Mouse (Mus musculus) lung, postnatal 0 days (tissue): ENCODE results near the gene Eva1a. TPM values are rescaled to one million over a fixed set of nuclear protein-coding genes. Genes with fewer than 3 reads are reported as not detected.
A peak's percentile ranks its signal among the peaks of the same experiment; 100 is the strongest.

Source experiments
- ATAC-seq: fragments of 200-750 bp; cut with Nextera tagmentation; 2 replicates; pipeline ENCODE4 v1.8.0; 2017; ENCODE audit warnings: moderate library complexity
- DNase-seq: peaks from one replicate; pipeline ENCODE4 v3.0.0-alpha.2; 2016; ENCODE audit warnings: low spot score
- H3K27ac ChIP-seq: fragments of 300-500 bp; sonication (generic); 2 replicates; pipeline ENCODE4 v1.5.1; 2014; ENCODE audit warnings: antibody characterized with exemption, mild to moderate bottlenecking, low read length, mixed read lengths
- H3K27me3 ChIP-seq: fragments of 300-500 bp; sonication (generic); replicated peaks from 2 replicates; pipeline ENCODE4 v1.6.1; 2014; ENCODE audit warnings: low read length, mixed read lengths; ENCODE audit not compliant: insufficient read depth
- H3K36me3 ChIP-seq: fragments of 300-500 bp; sonication (generic); 2 replicates; pipeline ENCODE4 v1.6.1; 2014; ENCODE audit warnings: low read length, mixed read lengths; ENCODE audit not compliant: insufficient read depth
- H3K4me1 ChIP-seq: fragments of 300-500 bp; sonication (generic); 2 replicates; pipeline ENCODE4 v1.6.1; 2014; ENCODE audit warnings: antibody characterized with exemption, low read depth, low read length, mixed read lengths; ENCODE audit not compliant: insufficient read depth
- H3K4me2 ChIP-seq: fragments of 300-500 bp; sonication (generic); replicated peaks from 2 replicates; pipeline ENCODE4 v1.6.1; 2014; ENCODE audit warnings: low read depth, mild to moderate bottlenecking, low read length, moderate library complexity, mixed read lengths
- H3K4me3 ChIP-seq: fragments of 300-500 bp; sonication (generic); 2 replicates; pipeline ENCODE4 v1.5.1; 2014; ENCODE audit warnings: low read depth, low read length
- H3K9ac ChIP-seq: fragments of 300-500 bp; sonication (generic); replicated peaks from 2 replicates; pipeline ENCODE4 v1.6.1; 2014; ENCODE audit warnings: low read depth, mild to moderate bottlenecking
- H3K9me3 ChIP-seq: fragments of 300-500 bp; sonication (generic); 2 replicates; pipeline ENCODE4 v1.6.1; 2016; ENCODE audit warnings: low read length, mixed read lengths
- CTCF ChIP-seq: IDR thresholded peaks from 2 replicates; pipeline ENCODE4 v1.5.1; 2016; ENCODE audit warnings: antibody characterized with exemption, mild to moderate bottlenecking
- EP300 ChIP-seq: IDR thresholded peaks from 2 replicates; pipeline ENCODE4 v1.6.1; 2016; ENCODE audit warnings: antibody characterized with exemption, mild to moderate bottlenecking, control low read depth
- WGBS: fragments of 180-500 bp; shearing (Covaris S2); extraction: QIAGEN DNeasy Blood & Tissue Kit; methylation state at CpG from one replicate; pipeline ENCODE4 v1.1.7; 2014; 5-methylcytosine and 5-hydroxymethylcytosine counted together
- polyA plus RNA-seq: library from polyadenylated mRNA; unstranded; fragments of >200 nt; fragmentation: Nextera tagmentation; extraction: Ambion mirVana; gene quantifications from 2 replicates; pipeline ENCODE4 v1.2.1, GENCODE M21; 2015

The Eva1a gene
- polyA plus RNA-seq, 1 experiment from 2014 or later = 29.5 TPM

- ATAC-seq = no peak
- peak; percentile 57 for DNase-seq
- Histone ChIP-seq H3K4me1 (peaks cover 8% of the 10 kb centered on the region; the same call in 1 of the 2 replicates), H3K27ac (no peak overlapping the region), H3K4me2 (no peak overlapping the region), H3K4me3 (no peak overlapping the region), H3K36me3 (no peaks in the 10 kb centered on the region), H3K9me3 (no peaks in the 10 kb centered on the region), H3K9ac (no peak overlapping the region), H3K27me3 (no peaks in the 10 kb centered on the region)
- 73% methylated on average over 7 of the region's 7 CpGs for WGBS
- TF ChIP-seq CTCF (peak; percentile 63), EP300 (no peak)
Observed at GRCm38 (mm10) chr6:82054854-82055253, 14.0 kb downstream of the Eva1a start.

GRCm38 (mm10) chr6:82059896-82060295 lies 19.1 kb downstream of the Eva1a start:
- no peaks in the 10 kb centered on the region for H3K9me3 ChIP-seq
- DNase-seq (peak; percentile 34), ATAC-seq (no peak)
- no peaks in the 10 kb centered on the region for H3K36me3 ChIP-seq
- TF ChIP-seq EP300 = no peak
- TF ChIP-seq CTCF = no peak
- WGBS = 54% methylated on average over 7 of the region's 7 CpGs
- no peak overlapping the region for H3K9ac ChIP-seq
- H3K27me3 ChIP-seq = no peaks in the 10 kb centered on the region
- H3K4me3 ChIP-seq = no peak overlapping the region
- H3K4me1 ChIP-seq = no peaks in the 10 kb centered on the region
- H3K27ac ChIP-seq = no peak overlapping the region
- H3K4me2 ChIP-seq = no peak overlapping the region

GRCm38 (mm10) chr6:82065230-82065629 lies 24.4 kb downstream of the Eva1a start:
- Histone ChIP-seq H3K9me3 (no peaks in the 10 kb centered on the region), H3K4me2 (no peak overlapping the region), H3K36me3 (no peaks in the 10 kb centered on the region), H3K27me3 (no peaks in the 10 kb centered on the region), H3K4me3 (no peak overlapping the region), H3K27ac (no peak overlapping the region), H3K4me1 (no peaks in the 10 kb centered on the region), H3K9ac (no peak overlapping the region)
- TF ChIP-seq CTCF = no peak
- no peak for TF ChIP-seq EP300
- DNase-seq (no peak), ATAC-seq (no peak)
- 81% methylated on average over 5 of the region's 5 CpGs for WGBS

GRCm38 (mm10) chr6:82066515-82067081 lies 25.8 kb downstream of the Eva1a start:
- H3K9me3 ChIP-seq = no peaks in the 10 kb centered on the region
- ATAC-seq (peak; percentile 53), DNase-seq (no peak)
- no peak overlapping the region for H3K4me2 ChIP-seq
- no peaks in the 10 kb centered on the region for H3K4me1 ChIP-seq
- no peaks in the 10 kb centered on the region for H3K27me3 ChIP-seq
- H3K9ac ChIP-seq = no peak overlapping the region
- H3K27ac ChIP-seq = no peak overlapping the region
- 71% methylated on average over 8 of the region's 8 CpGs for WGBS
- H3K4me3 ChIP-seq = no peak overlapping the region
- H3K36me3 ChIP-seq = no peaks in the 10 kb centered on the region
- TF ChIP-seq EP300 (no peak), CTCF (no peak)

GRCm38 (mm10) chr6:82070459-82070858 lies 29.6 kb downstream of the Eva1a start:
- no peak for TF ChIP-seq CTCF
- TF ChIP-seq EP300 = no peak
- Histone ChIP-seq H3K9me3 (no peaks in the 10 kb centered on the region), H3K4me3 (no peak overlapping the region), H3K36me3 (no peaks in the 10 kb centered on the region), H3K27me3 (no peaks in the 10 kb centered on the region), H3K4me1 (no peaks in the 10 kb centered on the region), H3K9ac (no peak overlapping the region), H3K4me2 (no peak overlapping the region), H3K27ac (no peak overlapping the region)
- 76% methylated on average over 6 of the region's 6 CpGs for WGBS
- no peak for DNase-seq
- ATAC-seq = no peak

- WGBS = 83% methylated on average over 2 of the region's 2 CpGs
- Histone ChIP-seq H3K9ac (no peak overlapping the region), H3K4me1 (no peaks in the 10 kb centered on the region), H3K27ac (no peak overlapping the region), H3K4me2 (no peak overlapping the region), H3K4me3 (no peak overlapping the region), H3K27me3 (no peaks in the 10 kb centered on the region), H3K36me3 (no peaks in the 10 kb centered on the region), H3K9me3 (no peaks in the 10 kb centered on the region)
- no peak for DNase-seq
- TF ChIP-seq EP300 = no peak
- no peak for TF ChIP-seq CTCF
- ATAC-seq = no peak
Observed at GRCm38 (mm10) chr6:82073011-82073410, 32.2 kb downstream of the Eva1a start.

- H3K36me3 ChIP-seq = no peaks in the 10 kb centered on the region
- H3K27ac ChIP-seq = no peak overlapping the region
- no peaks in the 10 kb centered on the region for H3K27me3 ChIP-seq
- no peaks in the 10 kb centered on the region for H3K9me3 ChIP-seq
- WGBS = 91% methylated on average over 3 of the region's 3 CpGs
- no peaks in the 10 kb centered on the region for H3K4me1 ChIP-seq
- no peak for ATAC-seq
- H3K4me3 ChIP-seq = no peak overlapping the region
- no peak for DNase-seq
- H3K9ac ChIP-seq = no peak overlapping the region
- TF ChIP-seq EP300 = no peak
- no peak for TF ChIP-seq CTCF
- no peak overlapping the region for H3K4me2 ChIP-seq
Observed at GRCm38 (mm10) chr6:82073567-82073966, 32.7 kb downstream of the Eva1a start.
